8 mouse cellular contexts compared by ENCODE assay signal in genomic region chr12:85471920-85472655, GRCm38 (mm10). TPM values are rescaled to one million over a fixed set of nuclear protein-coding genes. Genes with fewer than 3 reads are reported as not detected.
DNase-seq lines count a peak whose midpoint lies in the region; ATAC-seq and TF ChIP-seq lines count a peak whose summit lies in the region.

No protein-coding gene starts in this region.

- peak overlapping the region; percentile 35 for H3K9ac ChIP-seq in lung, embryonic 15.5 days
- H3K9ac ChIP-seq in neural tube, embryonic 15.5 days (replicated peaks), result peak overlapping the region; percentile 57

- peak; percentile 9 for ATAC-seq in CD4-positive, CD25-positive, alpha-beta regulatory T cell, adult 4 months
- peak; percentile 80 for ATAC-seq in lung, embryonic 15.5 days (ENCODE audit: borderline replicate concordance, extremely low read depth, low FRiP score, low TSS enrichment)
- ATAC-seq in neural tube, embryonic 15.5 days (ENCODE audit: low FRiP score), result peak; percentile 37; the same call in 1 of the 2 replicates

- peaks cover 6% of the 10 kb centered on the region for H3K4me1 ChIP-seq in bone marrow, adult 2 months (ENCODE audit: control insufficient read depth, insufficient read depth, low read length)
- H3K4me1 ChIP-seq in lung, embryonic 15.5 days, result peaks cover 32% of the 10 kb centered on the region
- peaks cover 46% of the 10 kb centered on the region for H3K4me1 ChIP-seq in neural tube, embryonic 15.5 days

- H3K27me3 ChIP-seq in lung, embryonic 15.5 days, result peaks cover 29% of the 10 kb centered on the region
- peaks cover 20% of the 10 kb centered on the region for H3K27me3 ChIP-seq in neural tube, embryonic 15.5 days (replicated peaks)

- peak overlapping the region; percentile 87 for H3K27ac ChIP-seq in bone marrow, adult 2 months (ENCODE audit: control insufficient read depth, insufficient read depth, low read depth, low read length, poor library complexity)
- peak overlapping the region; percentile 71 for H3K27ac ChIP-seq in lung, embryonic 15.5 days
- H3K27ac ChIP-seq in neural tube, embryonic 15.5 days (replicated peaks), result peak overlapping the region; percentile 64

- TF ChIP-seq CTCF in bone marrow, adult 2 months (IDR thresholded peaks at IDR 0.05; ENCODE audit: control insufficient read depth, insufficient read depth, low read length), result no peak

- no peaks in the 10 kb centered on the region for H3K36me3 ChIP-seq in lung, embryonic 15.5 days
- no peaks in the 10 kb centered on the region for H3K36me3 ChIP-seq in neural tube, embryonic 15.5 days

- 2% methylated on average over 42 of the region's 42 CpGs for WGBS in bone marrow, adult 2 months
- under 1% methylated on average over 41 of the region's 42 CpGs for WGBS in lung, embryonic 15.5 days
- under 1% methylated on average over 42 of the region's 42 CpGs for WGBS in neural tube, embryonic 15.5 days

- no peak; the same call in 1 of the 2 replicates for TF ChIP-seq POLR2A in bone marrow, adult 2 months (IDR thresholded peaks at IDR 0.05; ENCODE audit: borderline replicate concordance, control insufficient read depth, low read depth, low read length)

- peak overlapping the region; percentile 67 for H3K4me3 ChIP-seq in bone marrow, adult 2 months (replicated peaks; ENCODE audit: control insufficient read depth, low read depth, low read length)
- H3K4me3 ChIP-seq in lung, embryonic 15.5 days, result peak overlapping the region; percentile 63
- peak overlapping the region; percentile 61 for H3K4me3 ChIP-seq in neural tube, embryonic 15.5 days (replicated peaks)

- H3K9me3 ChIP-seq in lung, embryonic 15.5 days, result no peaks in the 10 kb centered on the region
- H3K9me3 ChIP-seq in neural tube, embryonic 15.5 days (replicated peaks), result no peaks in the 10 kb centered on the region

- H3K4me2 ChIP-seq in lung, embryonic 15.5 days, result peak overlapping the region; percentile 99
- H3K4me2 ChIP-seq in neural tube, embryonic 15.5 days, result peak overlapping the region; percentile 97

- peak; percentile 74 for DNase-seq in fibroblast of lung, adult 2 months (ENCODE audit: low read depth)
- peak; percentile 86 to 92 for DNase-seq in heart, postnatal 10 days
- peak; percentile 79 to 88 for DNase-seq in kidney, postnatal 4 days
- peak; percentile 36 for DNase-seq in thymus, postnatal 0 days (ENCODE audit: low spot score)

- intact Hi-C loops in heart, postnatal 10 days (cut with DNase I), result loop anchor here (2.0 kb wide), 1 partner anchor 15 kb away; no protein-coding TSS in a partner anchor

RNA-seq across cellular contexts. Expression of gene Fos, which starts 1.6 kb away (rescaled TPM):
- polyA plus RNA-seq in CD4-positive, CD25-positive, alpha-beta regulatory T cell, adult 4 months (2017; shearing (Covaris generic)), result 10 to 100 TPM; 11.3 to 39.0 TPM
- 8.6 TPM in 1 of 2 replicates, not detected in the other for polyA plus RNA-seq in bone marrow, adult 2 months (2011; ENCODE audit: insufficient read depth, insufficient read length, low replicate concordance, missing spikeins)
- total RNA-seq in heart, postnatal 10 days (2021), result 1 to 10 TPM; 1.8 to 3.3 TPM
- 5.5 and 5.7 TPM in 2 replicates for polyA plus RNA-seq in lung, embryonic 15.5 days (2015; fragmentation: Nextera tagmentation; extraction: Ambion mirVana)
- 5.7 and 6.0 TPM in 2 replicates for polyA plus RNA-seq in neural tube, embryonic 15.5 days (2015; fragmentation: Nextera tagmentation; extraction: Ambion mirVana)
- 3.9 and 4.9 TPM in 2 replicates for polyA plus RNA-seq in thymus, postnatal 0 days (2015; fragmentation: Nextera tagmentation; extraction: Ambion mirVana)

Comparison
In these comparisons a context has a peak if more than half of its experiments do, and no peak if none do; other contexts are left out.
1. Peak in every context shown above with its lines: DNase-seq, ATAC-seq, H3K4me3 ChIP-seq and H3K27ac ChIP-seq.
2. ATAC-seq: peak in every context shown above with its lines; median percentile 80 in lung, embryonic 15.5 days; 37 in neural tube, embryonic 15.5 days; 9 in CD4-positive, CD25-positive, alpha-beta regulatory T cell, adult 4 months.
3. DNase-seq: peak in every context shown above with its lines; median percentile 89 in heart, postnatal 10 days; 84 in kidney, postnatal 4 days; 74 in fibroblast of lung, adult 2 months; 36 in thymus, postnatal 0 days.